Mouse (Mus musculus): Measurements from ENCODE around the gene Ptpn14.

Gene Ptpn14

DNA sequence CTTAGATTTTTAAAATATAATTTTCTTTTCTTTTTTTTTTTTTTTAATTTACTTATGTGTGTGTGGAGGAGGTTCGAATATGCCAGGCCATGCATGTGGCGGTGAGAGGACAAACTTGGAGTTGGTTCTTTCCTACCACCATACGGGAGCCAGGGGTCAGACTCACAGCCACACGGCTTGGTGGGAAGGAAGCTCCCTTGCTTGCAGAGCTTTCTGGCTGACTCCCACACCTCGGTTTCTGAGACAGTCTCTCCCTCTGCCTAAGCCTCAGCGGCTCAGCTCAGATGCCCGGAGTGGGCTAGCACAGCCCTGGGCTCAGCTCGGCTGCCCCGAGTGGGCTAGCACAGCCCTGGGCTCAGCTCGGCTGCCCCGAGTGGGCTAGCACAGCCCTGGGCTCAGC is 10.5 kb upstream of the Ptpn14 start:
- DNase-seq (ENCODE audit: low spot score in 2 of 2), result no peak

DNA sequence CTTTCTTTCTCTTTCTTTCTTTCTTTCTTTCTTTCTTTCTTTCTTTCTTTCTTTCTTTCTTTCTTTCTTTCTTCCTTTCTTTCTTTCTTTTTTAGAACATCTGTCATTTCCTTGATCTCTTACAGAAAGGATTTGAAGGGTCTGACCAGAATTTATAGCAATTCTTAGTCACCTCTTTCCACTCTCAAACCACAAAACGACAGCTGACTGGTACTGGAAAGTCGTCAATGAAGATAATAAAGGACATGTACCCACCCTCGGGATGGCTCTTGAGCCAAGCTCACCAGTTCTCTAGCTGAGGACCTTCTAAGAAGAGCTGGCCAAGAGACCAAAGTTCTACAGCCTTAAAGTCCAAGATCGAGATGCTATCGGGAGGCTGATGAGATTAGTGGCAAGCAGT is 9.5 kb upstream of the Ptpn14 start:
- DNase-seq (ENCODE audit: low spot score in 2 of 2), result no peak

DNA sequence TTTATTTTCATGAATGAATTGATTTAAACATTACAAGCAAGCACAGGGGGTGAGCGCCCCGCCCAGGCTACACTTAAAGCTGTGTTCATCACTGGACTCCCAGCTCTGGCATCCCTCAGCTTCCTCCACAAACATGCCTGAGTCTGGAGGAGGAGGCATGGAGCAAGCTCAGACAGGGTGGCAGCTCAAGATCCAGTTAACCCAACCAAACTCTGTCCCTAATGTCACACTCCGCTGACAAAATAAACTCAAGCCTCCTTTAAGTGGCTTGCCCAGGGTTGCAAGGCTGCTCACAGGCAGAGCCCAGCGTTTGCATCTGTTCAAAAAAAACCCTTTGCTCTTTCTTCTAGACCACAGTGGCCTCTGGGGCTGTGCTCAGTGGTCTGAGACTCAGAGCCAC is 1.9 kb upstream of the Ptpn14 start:
- no peak for DNase-seq (ENCODE audit: low spot score in 2 of 2)

DNA sequence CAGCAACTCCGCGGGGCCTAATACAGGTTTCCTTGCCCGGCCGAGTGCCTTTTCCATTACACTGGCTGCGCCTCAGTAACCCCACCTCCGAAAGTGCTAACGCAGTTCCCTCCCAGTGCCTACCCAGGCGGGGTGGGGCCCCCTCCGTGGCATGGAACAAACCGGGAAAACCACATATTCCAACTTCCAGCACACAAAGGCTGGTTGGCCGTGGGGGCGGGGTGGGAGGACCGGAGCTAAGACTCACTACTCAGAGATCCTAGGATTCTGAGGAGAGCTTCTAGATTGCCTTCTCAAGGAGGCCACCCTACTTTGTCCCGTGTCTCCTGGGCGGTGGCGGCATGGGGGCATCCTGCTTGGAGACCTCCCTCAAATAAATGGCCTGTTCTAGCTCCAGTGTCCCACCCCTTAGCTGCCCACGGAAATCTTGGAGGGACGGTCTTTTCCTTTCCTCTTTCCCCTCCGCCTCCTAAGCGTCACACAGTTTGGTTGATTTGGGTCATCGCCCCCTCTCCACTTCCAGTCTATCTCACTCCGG is 653 bp upstream of the Ptpn14 start:
- DNase-seq (ENCODE audit: low spot score in 2 of 2), result peak; percentile 50 to 71

DNA sequence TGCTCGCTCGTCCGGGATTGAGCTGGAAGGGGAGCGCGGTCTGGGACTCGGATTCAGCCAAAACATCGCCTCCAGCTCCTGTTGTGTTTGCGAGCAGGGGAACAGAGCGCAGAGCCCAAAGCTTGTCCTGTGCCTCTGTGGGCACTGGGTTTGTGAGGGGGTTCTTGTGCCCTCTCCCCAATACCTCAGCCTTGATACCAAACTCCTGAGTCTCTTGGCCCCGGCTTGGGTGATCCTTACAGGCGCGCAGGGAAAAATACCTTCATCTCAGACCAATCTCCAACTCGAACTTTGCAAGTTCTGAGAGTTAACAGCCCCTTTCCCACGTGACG is 682 bp downstream of the Ptpn14 start:
- no peak for DNase-seq (ENCODE audit: low spot score in 2 of 2)

DNA sequence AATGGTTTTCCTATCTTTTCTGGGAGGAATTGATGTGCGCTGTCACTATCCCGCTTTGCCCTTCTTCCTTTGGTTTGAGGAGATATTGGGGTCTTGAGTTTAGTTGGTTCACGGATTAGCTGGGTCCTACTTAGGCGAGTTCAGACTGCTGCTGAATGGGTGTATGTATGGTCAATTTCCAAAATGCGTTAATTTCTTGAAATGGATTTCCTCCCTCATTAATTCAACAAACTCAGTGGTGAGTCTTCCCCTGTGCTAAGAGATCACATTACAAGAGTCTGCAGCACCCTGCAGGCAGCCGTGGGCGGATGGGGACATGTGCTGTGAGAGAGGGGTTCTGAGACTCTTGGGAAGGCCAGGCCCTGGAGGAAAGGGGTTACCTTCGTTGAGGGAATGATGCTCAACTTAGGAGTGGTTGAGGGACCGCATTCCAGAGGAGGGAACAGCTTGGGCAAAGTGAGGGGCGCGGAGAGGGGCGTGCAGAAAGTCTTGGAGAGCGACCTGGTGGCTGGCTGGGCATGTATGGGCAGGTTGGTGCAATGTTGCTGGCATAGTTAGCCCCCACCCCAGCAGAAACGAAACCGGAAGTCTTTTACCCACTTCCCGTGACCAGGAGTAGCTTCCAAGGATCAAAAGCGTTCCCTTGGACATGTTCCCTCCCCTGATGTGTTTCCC is 1.2 kb downstream of the Ptpn14 start:
- DNase-seq (ENCODE audit: low spot score in 2 of 2), result no peak

DNA sequence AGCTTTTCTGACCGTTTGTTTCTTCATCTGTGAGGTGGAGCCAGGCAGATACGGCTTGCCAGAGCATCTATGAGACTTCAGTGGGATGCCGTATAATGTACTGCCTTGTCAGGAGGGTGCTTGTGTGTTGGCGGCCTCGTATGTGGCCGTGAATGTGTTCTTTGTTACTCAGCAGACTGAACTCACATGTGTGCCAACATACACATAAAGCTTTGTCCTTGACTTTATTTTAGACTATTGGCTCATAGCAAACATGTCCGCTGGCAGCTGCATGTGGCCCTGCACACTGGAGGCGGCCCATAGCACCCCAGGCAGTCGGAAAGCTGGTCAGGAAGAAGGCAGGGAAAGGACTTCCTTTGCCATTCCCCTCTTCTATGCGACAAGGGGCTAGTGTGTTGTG is 3.6 kb downstream of the Ptpn14 start:
- no peak for DNase-seq (ENCODE audit: low spot score in 2 of 2)

DNA sequence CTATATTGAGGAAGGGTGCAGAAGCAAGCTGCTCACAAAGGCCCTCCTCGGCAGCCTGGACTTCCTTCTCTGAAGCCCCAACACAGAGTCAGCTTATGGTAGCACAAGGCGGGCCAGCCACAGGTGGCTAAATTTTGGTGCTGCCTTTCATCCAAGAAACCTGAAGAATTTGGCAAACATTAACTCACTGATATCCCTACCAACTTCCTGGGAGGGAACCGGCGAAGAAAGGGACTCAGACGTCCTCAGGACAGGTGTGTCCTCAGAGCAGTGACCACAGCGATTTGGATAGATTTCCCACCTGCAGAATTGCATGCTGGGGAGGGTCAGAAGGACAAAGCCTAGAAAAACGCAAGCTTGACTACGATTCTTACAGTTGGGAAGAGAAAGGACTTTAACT is 4.1 kb downstream of the Ptpn14 start:
- DNase-seq (ENCODE audit: low spot score in 2 of 2), result no peak

DNA sequence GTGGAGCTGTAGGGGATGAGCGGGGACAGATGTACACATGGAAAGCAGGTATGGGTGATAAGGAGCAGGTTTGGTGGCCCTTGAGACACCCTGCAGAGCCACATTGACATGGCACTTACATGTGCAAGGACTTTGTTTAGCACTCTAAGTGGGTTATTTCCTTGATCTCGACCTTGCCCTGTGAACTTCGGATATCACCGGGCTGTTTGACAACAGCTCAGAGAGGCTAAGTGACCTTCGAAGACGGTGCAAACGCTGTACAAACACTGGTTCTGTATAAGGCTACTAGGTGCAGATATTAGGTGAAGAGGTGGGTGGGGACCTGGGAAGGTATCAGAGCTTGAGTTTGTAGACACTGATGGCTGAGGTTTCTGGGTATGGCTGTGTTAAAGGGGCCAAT is 12.0 kb downstream of the Ptpn14 start:
- no peak for DNase-seq (ENCODE audit: low spot score in 2 of 2)

DNA sequence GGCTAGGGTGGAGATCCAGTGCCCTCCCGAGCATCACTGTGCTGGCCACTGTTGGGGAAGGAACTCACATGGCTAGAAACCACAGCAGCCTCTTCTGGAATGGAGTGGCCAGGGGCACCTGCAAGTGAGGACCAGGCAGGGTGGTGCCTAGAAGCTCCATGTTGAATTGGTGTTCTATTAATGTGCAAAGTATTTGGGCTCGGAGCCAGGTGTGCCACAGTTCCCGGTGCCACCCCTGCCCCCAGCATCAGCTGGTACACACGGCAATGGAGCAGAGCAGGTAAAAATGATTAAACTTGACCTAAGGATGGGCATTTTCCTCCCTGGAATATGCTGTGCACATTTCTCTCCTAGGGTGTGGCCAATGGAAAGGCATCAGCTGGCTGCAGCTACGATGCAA is 14.0 kb downstream of the Ptpn14 start:
- no peak for DNase-seq (ENCODE audit: low spot score in 2 of 2)

DNA sequence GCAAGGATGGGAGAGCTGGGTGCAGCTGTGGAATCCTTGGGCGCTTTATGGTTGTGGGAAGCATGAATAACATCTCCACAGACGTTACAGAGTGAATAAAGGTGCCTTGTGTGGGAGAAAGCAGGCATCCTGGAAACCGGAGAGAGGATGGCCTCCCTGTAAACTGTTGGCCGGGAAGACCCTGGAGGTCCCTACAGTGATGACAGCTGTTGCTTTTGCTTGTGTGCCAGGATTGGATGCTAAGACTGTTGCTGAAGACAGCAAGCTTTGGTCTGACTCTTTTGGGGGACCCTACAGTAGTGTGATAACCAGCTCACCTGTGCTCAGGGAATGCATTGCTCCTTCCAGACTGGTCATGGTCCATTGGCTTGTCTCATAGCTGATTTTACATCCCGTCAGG is 15.1 kb downstream of the Ptpn14 start:
- DNase-seq (ENCODE audit: low spot score in 2 of 2), result no peak

DNA sequence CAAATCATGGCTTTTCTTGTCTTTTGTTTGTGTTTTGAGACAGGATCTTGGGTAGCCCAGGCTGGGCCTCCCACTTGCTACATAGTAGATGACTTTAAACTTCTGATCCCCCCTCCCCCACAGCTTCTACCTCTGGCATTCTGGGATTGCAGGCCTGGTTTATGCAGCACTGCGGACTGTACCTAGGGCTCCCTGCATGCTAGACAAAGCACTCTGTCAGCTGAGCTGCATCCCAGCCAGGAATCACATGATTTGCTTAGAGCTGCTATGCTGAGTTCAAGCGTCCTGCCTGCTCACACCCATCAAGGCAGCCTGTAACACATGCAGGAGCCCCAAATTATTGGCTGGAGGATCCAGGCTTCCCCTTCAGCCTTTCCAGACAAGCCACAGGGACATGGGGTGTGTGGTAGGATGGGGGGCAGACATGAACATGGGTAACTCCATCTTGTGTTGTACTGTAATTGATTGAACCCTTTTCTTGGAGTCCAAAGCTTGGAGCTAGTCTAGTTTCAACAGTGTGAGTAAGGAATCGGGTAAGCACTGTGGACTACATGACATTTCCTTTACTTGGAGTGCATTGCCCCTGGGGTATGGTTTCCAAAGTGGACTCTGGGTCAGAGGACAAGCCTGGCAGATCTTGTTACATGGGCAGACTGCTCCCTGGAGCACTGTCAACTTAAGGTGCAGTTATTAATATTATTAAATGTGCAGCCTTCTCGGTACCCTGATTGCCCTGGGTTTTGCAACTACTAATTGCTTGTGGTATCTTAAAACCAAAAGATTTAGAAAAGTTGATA is 17.0 kb downstream of the Ptpn14 start:
- DNase-seq (ENCODE audit: low spot score in 2 of 2), result no peak

DNA sequence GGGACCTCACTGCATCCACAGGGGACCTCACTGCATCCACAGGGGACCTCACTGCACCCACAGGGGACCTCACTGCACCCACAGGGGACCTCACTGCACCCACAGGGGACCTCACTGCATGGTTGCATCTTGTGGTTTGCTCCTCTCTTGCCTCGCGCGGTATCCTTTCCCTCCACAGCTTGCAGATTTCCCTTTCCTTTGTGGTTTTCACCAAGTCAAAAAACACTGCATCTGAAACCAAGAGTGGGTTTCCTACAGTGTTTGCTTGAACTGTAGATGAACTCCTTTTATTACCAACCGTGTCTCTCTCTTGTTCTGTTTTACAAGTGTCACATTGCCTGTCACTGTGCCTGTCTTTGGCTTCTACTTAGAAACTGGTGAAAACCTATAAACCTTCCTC is 18.5 kb downstream of the Ptpn14 start:
- DNase-seq (ENCODE audit: low spot score in 2 of 2), result no peak

DNA sequence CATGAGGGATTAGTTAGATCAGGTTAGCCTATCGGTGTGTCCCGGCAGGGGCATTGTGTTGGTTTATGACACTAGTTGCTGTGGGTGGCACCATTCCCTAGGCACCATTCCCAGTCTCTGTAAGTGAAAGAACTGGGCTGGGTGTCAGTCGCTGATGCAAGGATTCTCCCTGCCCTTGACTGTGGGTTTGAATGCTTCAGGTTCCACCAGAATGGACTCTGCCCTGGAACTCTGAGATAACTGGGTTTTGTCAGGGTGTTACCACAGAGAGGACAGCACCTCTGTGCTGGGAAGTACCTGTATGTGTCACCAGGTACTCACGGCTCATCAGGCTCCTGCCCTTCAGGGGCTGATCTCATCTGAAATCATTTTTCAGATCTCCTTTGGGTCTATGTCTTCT is 21.7 kb downstream of the Ptpn14 start:
- no peak for DNase-seq (ENCODE audit: low spot score in 2 of 2)

DNA sequence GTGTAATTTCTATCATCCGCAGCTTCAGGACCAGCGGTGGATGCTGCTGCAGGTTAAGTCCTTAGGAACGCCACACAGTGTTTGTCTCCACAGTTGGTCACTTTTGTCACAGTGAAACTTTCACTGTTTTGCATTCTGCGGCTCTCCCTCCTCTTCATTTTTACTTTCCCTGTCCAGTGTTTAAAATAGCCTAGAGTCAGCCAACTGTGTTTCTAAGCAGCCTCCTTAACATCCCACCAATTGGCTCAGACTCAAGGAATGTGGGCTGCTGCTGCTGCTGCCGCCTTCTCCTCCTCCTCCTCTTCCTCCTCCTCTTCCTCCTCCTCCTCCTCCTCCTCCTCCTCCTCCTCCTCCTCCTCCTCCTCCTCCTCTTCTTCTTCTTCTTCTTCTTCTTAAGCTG is 22.2 kb downstream of the Ptpn14 start:
- no peak for DNase-seq (ENCODE audit: low spot score in 2 of 2)

DNA sequence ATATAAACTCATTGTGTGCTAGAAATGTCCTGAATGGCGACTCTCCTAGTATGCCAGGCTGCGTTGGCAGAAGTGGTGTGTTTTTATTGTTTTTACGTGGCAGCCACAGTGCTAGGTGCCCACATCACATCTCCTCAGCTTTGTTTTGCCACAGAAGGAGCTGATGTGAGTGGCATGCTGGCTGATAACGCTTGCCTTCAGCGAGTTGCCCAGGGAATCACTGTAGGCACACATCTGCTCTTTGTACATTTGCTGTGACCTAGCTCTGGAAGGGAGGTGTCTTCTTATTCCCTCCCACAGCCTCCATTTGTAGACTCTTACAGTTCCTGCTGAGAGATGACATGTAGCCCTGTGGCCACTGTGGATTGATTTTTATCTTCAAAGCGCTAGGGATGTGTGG is 24.2 kb downstream of the Ptpn14 start:
- DNase-seq (ENCODE audit: low spot score in 2 of 2), result no peak

DNA sequence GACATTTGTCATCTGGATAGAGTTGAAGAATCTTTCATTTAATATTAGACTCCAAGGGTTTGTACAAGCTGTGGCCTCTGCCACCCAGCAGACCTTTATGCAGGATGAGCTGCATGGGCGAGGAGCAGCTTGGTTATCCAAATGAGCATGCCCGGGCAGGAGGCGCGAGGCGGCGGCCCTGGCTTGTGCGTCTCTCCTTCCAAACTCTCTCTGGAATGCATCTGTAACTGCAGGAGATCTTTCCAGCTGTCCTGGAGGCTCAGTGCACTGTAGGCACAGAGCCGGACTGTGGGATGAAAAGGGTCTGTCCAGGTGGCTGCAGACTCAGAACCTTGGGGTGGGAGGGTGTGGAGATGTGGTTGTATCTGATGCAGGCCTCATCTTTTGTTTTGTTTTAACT is 27.0 kb downstream of the Ptpn14 start:
- no peak for DNase-seq (ENCODE audit: low spot score in 2 of 2)

DNA sequence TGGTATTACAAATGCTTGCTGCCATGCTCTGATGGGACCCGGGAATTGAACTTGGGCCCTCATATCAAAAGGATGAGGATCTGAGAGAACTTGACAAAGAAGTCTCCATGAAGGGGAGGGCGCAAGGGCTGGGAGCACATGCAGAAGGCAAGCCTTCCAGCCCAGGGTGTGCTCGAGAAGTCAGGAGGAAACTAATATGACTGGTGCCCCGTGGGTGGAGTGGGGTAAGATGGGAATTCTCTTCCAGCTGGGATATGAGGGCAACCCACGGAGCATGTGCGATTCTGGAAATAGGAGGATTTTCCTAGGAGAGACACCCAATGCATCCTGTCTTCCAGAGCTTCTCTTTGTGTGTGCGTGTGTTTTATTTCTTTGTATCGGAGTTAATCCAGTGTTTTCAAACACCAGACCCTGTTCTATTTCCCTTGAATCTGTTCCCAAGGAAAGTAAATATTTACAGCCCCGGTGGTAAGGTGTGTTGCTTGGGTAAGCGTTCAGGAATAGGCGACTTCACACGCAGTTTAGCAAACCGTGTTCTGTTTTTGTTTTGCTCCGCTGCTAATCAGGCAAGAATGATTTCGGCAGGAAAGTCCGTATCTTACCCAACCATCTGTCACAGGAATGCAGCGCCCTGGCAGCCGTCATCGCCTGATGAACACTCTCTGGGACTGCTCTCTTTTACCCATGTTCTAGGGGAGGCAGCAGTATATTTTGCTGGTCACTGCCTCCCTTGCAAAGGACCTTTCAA is 28.4 kb downstream of the Ptpn14 start:
- DNase-seq (ENCODE audit: low spot score in 2 of 2), result no peak

DNA sequence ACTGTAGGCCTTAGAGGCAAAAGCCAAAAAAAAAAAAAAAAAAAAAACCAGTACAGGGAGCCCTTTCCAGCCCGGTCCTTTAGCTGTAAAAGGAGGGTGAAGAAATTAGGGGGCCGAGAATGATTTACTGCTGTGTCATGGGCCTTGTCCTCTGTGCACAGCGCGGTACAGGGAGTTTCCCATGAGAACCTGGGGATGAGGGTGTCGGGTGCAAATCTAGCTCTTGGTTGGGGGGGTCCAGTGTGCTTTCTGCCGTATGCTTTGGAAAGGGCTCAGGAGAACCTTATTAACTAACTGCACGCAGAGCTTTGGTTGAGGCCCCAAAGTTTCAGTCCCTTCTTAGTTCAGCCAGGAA is 29.0 kb downstream of the Ptpn14 start:
- DNase-seq (ENCODE audit: low spot score in 2 of 2), result no peak

DNA sequence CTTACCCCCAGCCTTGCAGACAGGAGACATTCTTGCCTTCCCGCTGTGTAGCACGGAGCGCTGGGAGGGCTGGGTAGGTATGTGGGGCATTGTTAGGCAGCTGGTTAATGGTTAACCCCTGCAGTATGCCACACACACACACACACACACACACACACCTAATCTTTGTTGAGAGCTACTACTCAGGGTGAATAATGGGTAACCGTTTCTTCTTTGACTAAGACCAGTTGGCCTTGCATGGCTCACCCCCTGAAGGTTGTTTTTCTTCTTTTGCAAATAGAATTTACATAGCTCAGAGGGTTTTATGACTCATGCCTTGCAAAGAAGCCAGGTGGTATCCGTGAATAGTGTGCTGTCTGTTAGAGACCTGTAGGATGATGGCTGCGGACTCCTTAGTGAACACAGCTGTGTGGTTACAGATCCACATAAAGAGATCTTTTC is 33.5 kb downstream of the Ptpn14 start:
- DNase-seq (ENCODE audit: low spot score in 2 of 2), result peak in 1 of 2 experiments; percentile 42

DNA sequence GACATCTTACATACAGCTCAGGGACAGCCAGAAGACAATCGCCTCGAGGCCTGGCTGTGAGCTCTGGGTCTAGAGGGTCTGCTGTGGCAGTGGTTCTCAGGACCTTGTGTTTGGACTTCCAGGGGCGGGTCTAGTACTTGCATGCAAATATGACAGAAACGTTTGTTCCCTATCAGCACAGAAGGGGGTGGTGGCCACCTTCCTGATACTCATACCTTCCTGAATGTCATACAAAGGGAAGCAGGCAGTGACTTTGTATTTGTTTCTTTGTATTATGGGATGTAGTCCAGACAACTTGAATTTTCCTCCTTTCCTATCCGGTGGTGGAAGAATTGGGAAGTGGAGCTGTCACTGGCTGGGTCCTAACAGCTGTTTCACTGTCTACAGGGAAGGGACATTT is 36.2 kb downstream of the Ptpn14 start:
- no peak for DNase-seq (ENCODE audit: low spot score in 2 of 2)

DNA sequence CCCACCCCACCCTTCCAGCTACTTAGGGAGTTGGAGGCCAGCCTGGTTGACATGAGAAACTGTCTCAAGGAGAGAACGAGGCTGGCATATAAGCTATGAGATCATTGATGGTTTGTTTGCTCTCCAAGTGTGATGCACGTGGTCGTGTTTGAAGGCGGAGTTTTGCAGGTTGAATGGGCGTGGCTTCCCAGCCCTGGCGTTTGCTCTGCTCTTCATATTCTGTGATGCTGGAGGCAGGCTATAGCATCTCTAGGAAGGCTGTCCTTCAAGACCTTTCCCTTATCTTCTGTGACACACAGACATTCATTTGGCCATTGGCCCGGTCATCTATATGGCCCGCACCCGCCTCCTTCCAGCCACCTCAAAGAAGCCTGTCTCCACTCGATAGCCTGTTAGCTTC is 39.1 kb downstream of the Ptpn14 start:
- no peak for DNase-seq (ENCODE audit: low spot score in 2 of 2)

DNA sequence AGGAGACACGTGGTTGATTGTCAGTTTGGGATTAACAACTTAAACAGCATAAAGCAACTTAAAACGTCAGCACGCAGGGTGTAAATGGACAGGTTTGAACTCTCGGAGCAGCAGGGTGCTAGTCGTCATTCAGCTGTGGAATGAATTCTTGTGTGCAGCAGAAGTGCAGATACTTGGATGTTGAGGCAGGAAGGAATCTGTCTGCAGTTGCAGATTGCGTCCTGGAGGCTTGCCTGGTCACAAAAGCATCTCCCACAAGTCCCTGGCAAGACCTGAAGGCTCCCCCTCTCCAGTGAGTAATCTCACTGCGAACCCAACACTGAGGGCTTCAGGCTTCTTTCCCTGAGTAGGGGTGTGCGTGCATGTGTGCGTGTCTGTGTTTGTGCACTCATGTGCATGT is 39.8 kb downstream of the Ptpn14 start:
- no peak for DNase-seq (ENCODE audit: low spot score in 2 of 2)
